In genomic region chr14:25460801-25461675, GRCm38 (mm10) we compare ENCODE assay signal across 8 mouse cellular contexts. TPM values are rescaled to one million over a fixed set of nuclear protein-coding genes. Genes with fewer than 3 reads are reported as not detected.
DNase-seq lines count a peak whose midpoint lies in the region; ATAC-seq lines count a peak whose summit lies in the region.

No protein-coding gene starts in this region.

- peaks cover 52% of the 10 kb centered on the region for H3K4me1 ChIP-seq in intestine, embryonic 15.5 days (replicated peaks)

- DNase-seq in adrenal gland, adult 18-20 months (ENCODE audit: low spot score in 2 of 2), result peak; percentile 65 to 75
- DNase-seq in cerebellum, postnatal 25 days, result peak; percentile 77 to 79
- peak; percentile 88 for DNase-seq in gastrocnemius, postnatal 25 days
- DNase-seq in left cerebral cortex, postnatal 14 days (ENCODE audit: low spot score in 2 of 2), result peak; percentile 59 to 83
- DNase-seq in right cerebral cortex, adult 18-20 months, result peak; percentile 53
- no peak for DNase-seq in c-Kit-positive CD71-positive TER-119-positive erythroid progenitor cells, embryonic 14.5 days (ENCODE audit: low spot score)

- ATAC-seq in intestine, embryonic 15.5 days, result no peak
- peak; percentile 19; the same call in 1 of the 2 replicates for ATAC-seq in megakaryocyte, adult 5-6 weeks (ENCODE audit: poor library complexity, severe bottlenecking)

- H3K36me3 ChIP-seq in intestine, embryonic 15.5 days, result no peaks in the 10 kb centered on the region

- 1% methylated on average over 42 of the region's 42 CpGs for WGBS in intestine, embryonic 15.5 days

- no peaks in the 10 kb centered on the region for H3K9me3 ChIP-seq in intestine, embryonic 15.5 days

- peak overlapping the region; percentile 89 for H3K4me3 ChIP-seq in intestine, embryonic 15.5 days (replicated peaks)

- intact Hi-C loops in left cerebral cortex, postnatal 14 days (cut with DNase I), result loop anchor here (5.0 kb wide), 1 partner anchor 36 kb away; no protein-coding TSS in a partner anchor

- peak overlapping the region; percentile 99 for H3K4me2 ChIP-seq in intestine, embryonic 15.5 days (replicated peaks)

- peak overlapping the region; percentile 100 for H3K27ac ChIP-seq in intestine, embryonic 15.5 days

- H3K27me3 ChIP-seq in intestine, embryonic 15.5 days (replicated peaks), result no peaks in the 10 kb centered on the region

- H3K9ac ChIP-seq in intestine, embryonic 15.5 days, result peak overlapping the region; percentile 91

RNA-seq across cellular contexts. Expression of gene Zmiz1, which starts 2.1 kb away (rescaled TPM):
- total RNA-seq in adrenal gland, adult 18-20 months (2021), result 100 to 1,000 TPM in 1 of 2 experiments, 10 to 100 TPM in 1; 89.1 to 116 TPM
- total RNA-seq in gastrocnemius, postnatal 25 days (2021), result 10 to 100 TPM; 26.4 to 29.8 TPM
- polyA plus RNA-seq in intestine, embryonic 15.5 days (2015; fragmentation: Nextera tagmentation; extraction: Ambion mirVana), result 26.3 and 28.0 TPM in 2 replicates
- 10 to 100 TPM; 86.2 to 98.9 TPM for total RNA-seq in left cerebral cortex, postnatal 14 days (2021)
- total RNA-seq in megakaryocyte, adult 5-6 weeks (2015), result 88.9 and 90.1 TPM in 2 replicates
- total RNA-seq in megakaryocyte, adult 5-6 weeks (2017), result 11.4 and 15.6 TPM in 2 replicates
